Mouse (Mus musculus) lung, embryonic 14.5 days (tissue): ENCODE results near the gene Fbxl13. TPM values are rescaled to one million over a fixed set of nuclear protein-coding genes. Genes with fewer than 3 reads are reported as not detected.

Source experiments
- ATAC-seq: fragments of 200-750 bp; cut with Nextera tagmentation; 2 replicates; pipeline ENCODE4 v1.8.0; 2017; ENCODE audit warnings: mild to moderate bottlenecking, moderate TSS enrichment, moderate library complexity; ENCODE audit not compliant: insufficient read depth
- DNase-seq: peaks from one replicate; pipeline ENCODE4 v3.0.0-alpha.2; 2015
- H3K27ac ChIP-seq: fragments of 300-500 bp; sonication (generic); 2 replicates; pipeline ENCODE4 v1.5.1; 2014; ENCODE audit warnings: low read depth, mild to moderate bottlenecking, moderate library complexity
- H3K27me3 ChIP-seq: fragments of 300-500 bp; sonication (generic); 2 replicates; pipeline ENCODE4 v1.6.1; 2014; ENCODE audit warnings: low read length, control low read depth; ENCODE audit not compliant: insufficient read depth
- H3K36me3 ChIP-seq: fragments of 300-500 bp; sonication (generic); 2 replicates; pipeline ENCODE4 v1.6.1; 2014; ENCODE audit warnings: control low read depth; ENCODE audit not compliant: insufficient read depth
- H3K4me1 ChIP-seq: fragments of 300-500 bp; sonication (generic); 2 replicates; pipeline ENCODE4 v1.6.1; 2014; ENCODE audit warnings: antibody characterized with exemption, control low read depth; ENCODE audit not compliant: insufficient read depth
- H3K4me2 ChIP-seq: fragments of 300-500 bp; sonication (generic); 2 replicates; pipeline ENCODE4 v1.6.1; 2014; ENCODE audit warnings: mild to moderate bottlenecking
- H3K4me3 ChIP-seq: fragments of 300-500 bp; sonication (generic); 2 replicates; pipeline ENCODE4 v1.5.1; 2014; ENCODE audit warnings: low read depth, low read length
- H3K9ac ChIP-seq: fragments of 300-500 bp; sonication (generic); 2 replicates; pipeline ENCODE4 v1.6.1; 2014
- H3K9me3 ChIP-seq: fragments of 300-500 bp; sonication (generic); 2 replicates; pipeline ENCODE4 v1.6.1; 2016; ENCODE audit warnings: low read depth, low read length, control low read depth
- CTCF ChIP-seq: IDR thresholded peaks from 2 replicates; pipeline ENCODE4 v1.5.1; 2016; ENCODE audit warnings: antibody characterized with exemption, low read depth
- WGBS: fragments of 180-500 bp; shearing (Covaris S2); extraction: QIAGEN DNeasy Blood & Tissue Kit; methylation state at CpG from one replicate; pipeline ENCODE4 v1.1.7; 2014; 5-methylcytosine and 5-hydroxymethylcytosine counted together
- polyA plus RNA-seq: library from polyadenylated mRNA; unstranded; fragments of >200 nt; fragmentation: Nextera tagmentation; extraction: Ambion mirVana; gene quantifications from 2 replicates; pipeline ENCODE4 v1.2.1, GENCODE M21; 2014

The Fbxl13 gene
- polyA plus RNA-seq, 1 experiment from 2014 or later: 0.50 TPM

- peak; percentile 42 for DNase-seq
- Histone ChIP-seq H3K4me1 (peaks cover 3% of the 10 kb centered on the region; the same call in 1 of the 2 replicates), H3K27ac (no peak overlapping the region), H3K9me3 (no peaks in the 10 kb centered on the region), H3K9ac (no peak overlapping the region), H3K27me3 (no peaks in the 10 kb centered on the region), H3K4me2 (no peak overlapping the region), H3K36me3 (no peaks in the 10 kb centered on the region), H3K4me3 (no peak overlapping the region)
- 56% methylated on average over 6 of the region's 6 CpGs for WGBS
- no peak for TF ChIP-seq CTCF
- ATAC-seq: peak; percentile 36; the same call in 1 of the 2 replicates
These were observed 149.1 kb downstream of the Fbxl13 start for GRCm38 (mm10) chr5:21496321-21496720.

- TF ChIP-seq CTCF: no peak
- Histone ChIP-seq H3K27me3 (no peaks in the 10 kb centered on the region), H3K9me3 (no peaks in the 10 kb centered on the region), H3K4me3 (no peak overlapping the region), H3K4me1 (no peaks in the 10 kb centered on the region), H3K9ac (no peak overlapping the region), H3K36me3 (no peaks in the 10 kb centered on the region), H3K4me2 (no peak overlapping the region), H3K27ac (no peak overlapping the region)
- ATAC-seq (no peak), DNase-seq (no peak)
- WGBS: 52% methylated on average over 3 of the region's 3 CpGs
These were observed 150.7 kb downstream of the Fbxl13 start for GRCm38 (mm10) chr5:21494781-21495180.

DNA sequence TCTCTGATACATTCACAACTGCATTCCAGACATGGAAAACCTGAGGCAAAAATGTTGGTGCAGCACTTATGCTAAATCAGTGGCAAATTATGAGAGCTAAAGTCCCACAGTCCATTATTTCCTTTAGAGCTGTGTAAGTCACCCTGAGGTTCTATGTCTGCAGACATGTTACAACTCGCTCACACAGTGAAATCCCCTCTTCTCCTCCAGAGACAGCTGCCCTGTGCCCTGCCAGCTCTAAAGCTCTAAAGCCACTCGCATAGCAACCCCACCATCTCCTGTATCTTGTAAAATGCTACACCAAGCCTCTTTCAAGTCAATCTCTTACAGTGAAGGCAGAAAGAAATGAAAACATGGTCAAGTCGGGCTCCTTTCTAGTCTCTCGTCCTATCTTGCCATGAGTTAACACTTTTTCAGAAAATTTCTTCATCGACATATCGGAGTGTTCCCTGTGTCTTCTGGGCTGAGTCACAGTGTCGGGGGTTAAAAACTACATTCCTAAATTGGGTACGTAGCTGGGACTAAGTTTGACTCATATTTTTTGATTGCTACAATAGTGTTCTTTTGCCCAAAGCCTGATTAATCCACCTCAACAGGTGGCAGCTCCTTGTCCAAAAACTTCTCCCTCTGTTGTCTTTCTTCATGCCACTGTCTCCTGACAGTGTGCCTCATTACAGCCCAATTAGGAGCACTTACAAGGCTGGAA lies 152.0 kb downstream of the Fbxl13 start:
- Histone ChIP-seq H3K36me3 (no peaks in the 10 kb centered on the region), H3K4me3 (no peak overlapping the region), H3K27me3 (no peaks in the 10 kb centered on the region), H3K4me2 (no peak overlapping the region), H3K9me3 (no peaks in the 10 kb centered on the region), H3K27ac (no peak overlapping the region), H3K4me1 (no peaks in the 10 kb centered on the region), H3K9ac (no peak overlapping the region)
- DNase-seq: no peak
- no peak for ATAC-seq
- WGBS: 84% methylated on average over 8 of the region's 8 CpGs
- no peak for TF ChIP-seq CTCF

GRCm38 (mm10) chr5:21492213-21492612 lies 153.2 kb downstream of the Fbxl13 start:
- DNase-seq (no peak), ATAC-seq (no peak)
- 64% methylated on average over 3 of the region's 3 CpGs for WGBS
- TF ChIP-seq CTCF: no peak
- no peak overlapping the region for H3K9ac ChIP-seq
- H3K36me3 ChIP-seq: no peaks in the 10 kb centered on the region
- no peaks in the 10 kb centered on the region for H3K4me1 ChIP-seq
- no peak overlapping the region for H3K4me3 ChIP-seq
- no peak overlapping the region for H3K4me2 ChIP-seq
- H3K9me3 ChIP-seq: no peaks in the 10 kb centered on the region
- no peak overlapping the region for H3K27ac ChIP-seq
- H3K27me3 ChIP-seq: no peaks in the 10 kb centered on the region

DNA sequence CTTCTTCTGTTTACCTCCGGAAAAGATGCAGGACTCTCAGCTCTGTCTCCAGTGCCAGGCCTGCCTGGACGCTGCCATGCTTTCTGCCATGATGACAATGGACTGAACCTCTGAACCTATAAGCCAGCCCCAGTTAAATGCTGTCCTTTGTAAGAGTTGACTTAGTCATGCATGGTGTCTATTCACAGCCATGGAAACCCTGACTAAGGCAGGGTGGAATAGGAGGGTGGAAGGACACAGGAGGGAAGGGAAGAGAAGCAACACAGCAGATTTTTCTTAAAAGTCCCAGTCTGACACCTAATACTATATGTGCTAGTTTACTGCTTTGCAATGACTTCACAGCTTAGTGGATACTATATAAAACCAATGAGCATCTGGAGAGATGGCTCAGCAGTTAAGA lies 154.0 kb downstream of the Fbxl13 start:
- no peaks in the 10 kb centered on the region for H3K36me3 ChIP-seq
- no peaks in the 10 kb centered on the region for H3K4me1 ChIP-seq
- no peak overlapping the region for H3K27ac ChIP-seq
- DNase-seq (no peak), ATAC-seq (no peak)
- no peak overlapping the region for H3K4me2 ChIP-seq
- H3K9ac ChIP-seq: no peak overlapping the region
- WGBS: 85% methylated on average over 2 of the region's 2 CpGs
- no peaks in the 10 kb centered on the region for H3K9me3 ChIP-seq
- H3K27me3 ChIP-seq: no peaks in the 10 kb centered on the region
- no peak overlapping the region for H3K4me3 ChIP-seq
- no peak for TF ChIP-seq CTCF

DNA sequence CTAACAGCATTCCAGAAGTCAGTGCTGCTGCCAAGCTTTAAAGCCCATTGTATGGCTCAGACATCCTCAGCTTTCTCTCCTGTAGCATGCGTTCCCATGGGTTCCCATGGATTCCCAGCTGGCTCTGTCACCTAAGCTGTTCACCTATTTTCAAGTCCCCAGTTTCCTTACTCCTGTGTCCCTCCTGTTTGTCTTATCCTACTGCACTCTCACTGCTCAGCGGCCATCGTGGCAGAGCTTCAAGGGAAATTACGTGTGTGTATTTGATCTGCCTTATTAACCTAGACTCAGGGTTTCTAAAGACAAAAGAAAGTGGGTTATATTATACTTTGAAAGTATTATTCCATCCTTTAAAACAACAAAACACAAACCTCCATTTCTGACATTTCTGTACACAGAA lies 156.3 kb downstream of the Fbxl13 start:
- H3K4me3 ChIP-seq: no peak overlapping the region
- TF ChIP-seq CTCF: no peak
- DNase-seq (peak; percentile 34), ATAC-seq (no peak)
- 64% methylated on average over 4 of the region's 4 CpGs for WGBS
- no peaks in the 10 kb centered on the region for H3K36me3 ChIP-seq
- H3K4me2 ChIP-seq: no peak overlapping the region
- H3K9me3 ChIP-seq: no peaks in the 10 kb centered on the region
- H3K27ac ChIP-seq: no peak overlapping the region
- H3K27me3 ChIP-seq: no peaks in the 10 kb centered on the region
- H3K9ac ChIP-seq: no peak overlapping the region
- H3K4me1 ChIP-seq: no peaks in the 10 kb centered on the region

- H3K4me1 ChIP-seq: no peaks in the 10 kb centered on the region
- no peaks in the 10 kb centered on the region for H3K36me3 ChIP-seq
- DNase-seq (no peak), ATAC-seq (no peak; the same call in 1 of the 2 replicates)
- no peak overlapping the region for H3K9ac ChIP-seq
- TF ChIP-seq CTCF: no peak
- no peak overlapping the region for H3K4me3 ChIP-seq
- no peaks in the 10 kb centered on the region for H3K9me3 ChIP-seq
- WGBS: 77% methylated on average over 5 of the region's 5 CpGs
- H3K4me2 ChIP-seq: no peak overlapping the region
- H3K27ac ChIP-seq: peak overlapping the region; percentile 20; the same call in 1 of the 2 replicates
- no peaks in the 10 kb centered on the region for H3K27me3 ChIP-seq
These were observed 156.9 kb downstream of the Fbxl13 start for GRCm38 (mm10) chr5:21488506-21488905.
